Mouse (Mus musculus) heart, postnatal 0 days (tissue): Measurements from ENCODE around the gene Kndc1.

Source experiments
- CTCF ChIP-seq: IDR thresholded peaks from 2 replicates; pipeline ENCODE4 v1.5.1; 2016; ENCODE audit warnings: antibody characterized with exemption, control low read depth, low read depth
- EP300 ChIP-seq: IDR thresholded peaks from 2 replicates; pipeline ENCODE4 v1.6.1; 2016; ENCODE audit warnings: antibody characterized with exemption, low read depth

DNA sequence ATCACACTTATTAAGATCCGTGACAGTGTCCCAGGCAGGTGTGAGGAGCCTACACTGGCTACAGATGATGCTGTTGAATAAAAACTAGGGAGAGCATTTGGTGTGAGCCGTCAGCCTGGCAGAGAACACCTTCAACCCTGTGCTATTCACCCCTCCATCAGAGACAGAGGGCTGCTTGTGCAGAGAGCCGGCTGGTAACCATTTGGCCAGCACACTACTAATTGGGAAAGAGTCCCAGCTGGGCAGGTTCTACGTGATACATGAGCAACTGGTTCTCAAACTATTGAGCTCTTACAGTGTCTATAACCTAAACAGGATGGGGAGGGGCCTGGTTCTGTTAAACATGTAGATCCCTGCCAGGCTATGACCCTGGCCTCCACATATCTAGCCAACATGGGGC is 23.8 kb downstream of the Kndc1 start:
- TF ChIP-seq EP300 (no peak), CTCF (no peak)
